Mouse (Mus musculus): ENCODE data around the gene Gm26965. TPM values are rescaled to one million over a fixed set of nuclear protein-coding genes. Genes with fewer than 3 reads are reported as not detected.

Gm26965 gene
- total RNA-seq, 2 experiments from 2014 or later = not detected

Other genes with a start within 250 kb of the Gm26965 start
- 1 to 10 TPM; 2.5 to 3.2 TPM for gene Zfp458, start 247.7 kb downstream of the Gm26965 start, total RNA-seq (2021)
- gene Zfp457, start 219.7 kb downstream of the Gm26965 start, total RNA-seq (2021) = 1 to 10 TPM; 2.7 to 3.7 TPM
- 1 to 10 TPM; 2.4 to 2.6 TPM for gene Zfp595, start 193.6 kb downstream of the Gm26965 start, total RNA-seq (2021)
- gene Gm28044, start 165.6 kb downstream of the Gm26965 start, total RNA-seq (2021) = 1 to 10 TPM in 1 of 2 experiments, not detected in 1; 2.3 TPM
- 1 to 10 TPM; 1.2 to 1.3 TPM for gene Zfp953, start 165.5 kb downstream of the Gm26965 start, total RNA-seq (2021)
- 1 to 10 TPM in 1 of 2 experiments, under 1 TPM in 1; 0.47 to 1.2 TPM for gene Gm28041, start 150.4 kb downstream of the Gm26965 start, total RNA-seq (2021)
- 1 to 10 TPM in 1 of 2 experiments, under 1 TPM in 1; 0.81 to 1.2 TPM for gene Zfp456, start 150.3 kb downstream of the Gm26965 start, total RNA-seq (2021)
- 1 to 10 TPM; 2.2 to 3.5 TPM for gene Zfp429, start 126.3 kb downstream of the Gm26965 start, total RNA-seq (2021)
- gene Zfp459, start 104.7 kb downstream of the Gm26965 start, total RNA-seq (2021) = under 1 TPM in 1 of 2 experiments, not detected in 1; 0.38 TPM
- 1 to 10 TPM; 2.4 to 2.7 TPM for gene Zfp874a, start 74.5 kb downstream of the Gm26965 start, total RNA-seq (2021)
- 1 to 10 TPM; 4.8 to 6.3 TPM for gene Zfp874b, start 41.9 kb downstream of the Gm26965 start, total RNA-seq (2021)
- 1 to 10 TPM; 4.3 to 4.8 TPM for gene Zfp58, start 25.6 kb downstream of the Gm26965 start, total RNA-seq (2021)
- 10 to 100 TPM; 10.1 to 10.8 TPM for gene Zfp87, start within 50 bp of the Gm26965 start, total RNA-seq (2021)
- 1 to 10 TPM; 5.3 to 5.6 TPM for gene Zfp748, start 27.7 kb upstream of the Gm26965 start, total RNA-seq (2021)
- 1 to 10 TPM; 4.1 to 4.7 TPM for gene Zfp729b, start 83.6 kb upstream of the Gm26965 start, total RNA-seq (2021)
- gene Gm49345, start 111.6 kb upstream of the Gm26965 start, total RNA-seq (2021) = 1 to 10 TPM in 1 of 2 experiments, under 1 TPM in 1; 0.72 to 1.9 TPM
- gene Zfp729a, start 111.6 kb upstream of the Gm26965 start, total RNA-seq (2021) = 1 to 10 TPM; 3.7 to 3.8 TPM
- 1 to 10 TPM; 7.5 to 8.2 TPM for gene Zfp738, start 160.9 kb upstream of the Gm26965 start, total RNA-seq (2021)
- 1 to 10 TPM; 6.1 to 6.4 TPM for gene Zfp65, start 203.0 kb upstream of the Gm26965 start, total RNA-seq (2021)
- 1 to 10 TPM; 2.5 to 2.8 TPM for gene Zfp85, start 229.1 kb upstream of the Gm26965 start, total RNA-seq (2021)

All from heart, postnatal 4 days (tissue).